Mouse (Mus musculus): ENCODE results near the gene Kiss1r. TPM values are rescaled to one million over a fixed set of nuclear protein-coding genes. Genes with fewer than 3 reads are reported as not detected.
"Not testable (repeated sequence)": the region's sequence is repeated elsewhere in the genome, so short reads cannot be mapped to it uniquely, and the experiment has no call there.

The Kiss1r gene
- polyA plus RNA-seq, 1 experiment, result 5.9 TPM

GRCm38 (mm10) chr10:79886054-79886453, 30.7 kb upstream of the Kiss1r start, which contains the start of gene Elane:
Gene Elane (plus strand): TSS chr10:79886247.
- H3K4me3 ChIP-seq (ENCODE audit: low read depth, low read length), result no peak within 1 kb of the TSS
- H3K36me3 ChIP-seq (ENCODE audit: control insufficient read depth, insufficient read depth, low read length), result no peaks in the 10 kb centered on the region
- TF ChIP-seq POLR2A (IDR thresholded peaks at IDR 0.05; ENCODE audit: low read depth, low read length), result no peak
- TF ChIP-seq CTCF (IDR thresholded peaks at IDR 0.05; ENCODE audit: extremely low read depth, insufficient read length, insufficient replicate concordance, low read depth, low read length), result no peak
- H3K27me3 ChIP-seq (ENCODE audit: control insufficient read depth, insufficient read depth, low read length), result 0 out of 2 replicates have a peak, but pooled peaks cover 3% of the 10 kb centered on the region
- H3K27ac ChIP-seq (ENCODE audit: insufficient read depth, low read depth, low read length), result no peak within 1 kb of the TSS
- 71% methylated on average over 6 of the region's 6 CpGs for WGBS
- H3K4me1 ChIP-seq (ENCODE audit: control insufficient read depth, insufficient read depth, insufficient read length, low read length), result peaks cover 8% of the 10 kb centered on the region

DNA sequence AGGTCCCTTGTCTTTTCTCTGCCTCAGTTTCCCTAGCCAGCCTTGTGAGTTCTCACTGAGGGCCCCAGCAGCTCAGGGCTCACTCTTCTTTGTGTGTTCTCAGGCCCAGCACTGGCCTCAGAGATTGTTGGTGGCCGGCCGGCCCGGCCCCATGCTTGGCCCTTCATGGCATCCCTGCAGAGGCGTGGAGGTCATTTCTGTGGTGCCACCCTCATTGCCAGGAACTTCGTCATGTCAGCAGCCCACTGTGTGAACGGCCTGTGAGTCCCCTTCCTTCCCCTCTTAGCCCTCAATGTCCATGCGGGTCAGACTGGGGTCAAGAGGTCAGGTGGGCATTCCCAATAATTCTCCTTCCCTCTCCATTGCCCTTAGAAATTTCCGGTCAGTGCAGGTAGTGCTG, 30.2 kb upstream of the Kiss1r start:
- 84% methylated on average over 8 of the region's 8 CpGs for WGBS
- TF ChIP-seq CTCF (IDR thresholded peaks at IDR 0.05; ENCODE audit: extremely low read depth, insufficient read length, insufficient replicate concordance, low read depth, low read length), result no peak
- no peak for TF ChIP-seq POLR2A (IDR thresholded peaks at IDR 0.05; ENCODE audit: low read depth, low read length)

GRCm38 (mm10) chr10:79889386-79889785, 27.4 kb upstream of the Kiss1r start:
- Histone ChIP-seq H3K4me1 (ENCODE audit: control insufficient read depth, insufficient read depth, insufficient read length, low read length) (no peaks in the 10 kb centered on the region), H3K27me3 (ENCODE audit: control insufficient read depth, insufficient read depth, low read length) (no peaks in the 10 kb centered on the region), H3K27ac (ENCODE audit: insufficient read depth, low read depth, low read length) (no peak overlapping the region), H3K36me3 (ENCODE audit: control insufficient read depth, insufficient read depth, low read length) (no peaks in the 10 kb centered on the region), H3K4me3 (ENCODE audit: low read depth, low read length) (no peak overlapping the region)
- WGBS, result 15% methylated on average over 2 of the region's 2 CpGs
- TF ChIP-seq POLR2A (IDR thresholded peaks at IDR 0.05; ENCODE audit: low read depth, low read length) (no peak), CTCF (IDR thresholded peaks at IDR 0.05; ENCODE audit: extremely low read depth, insufficient read length, insufficient replicate concordance, low read depth, low read length) (no peak)

More for the DNA sequence above, 30.2 kb upstream of the Kiss1r start:
- no peak overlapping the region for H3K4me3 ChIP-seq (ENCODE audit: low read depth, low read length)
- no peak overlapping the region for H3K27ac ChIP-seq (ENCODE audit: insufficient read depth, low read depth, low read length)
- H3K27me3 ChIP-seq (ENCODE audit: control insufficient read depth, insufficient read depth, low read length), result 0 out of 2 replicates have a peak, but pooled peaks cover 3% of the 10 kb centered on the region
- peaks cover 8% of the 10 kb centered on the region for H3K4me1 ChIP-seq (ENCODE audit: control insufficient read depth, insufficient read depth, insufficient read length, low read length)
- no peaks in the 10 kb centered on the region for H3K36me3 ChIP-seq (ENCODE audit: control insufficient read depth, insufficient read depth, low read length)

- TF ChIP-seq POLR2A (IDR thresholded peaks at IDR 0.05; ENCODE audit: low read depth, low read length) (no peak), CTCF (IDR thresholded peaks at IDR 0.05; ENCODE audit: extremely low read depth, insufficient read length, insufficient replicate concordance, low read depth, low read length) (no peak)
- Histone ChIP-seq H3K4me3 (ENCODE audit: low read depth, low read length) (no peak within 1 kb of the TSS), H3K27ac (ENCODE audit: insufficient read depth, low read depth, low read length) (no peak within 1 kb of the TSS), H3K4me1 (ENCODE audit: control insufficient read depth, insufficient read depth, insufficient read length, low read length) (no peaks in the 10 kb centered on the region), H3K36me3 (ENCODE audit: control insufficient read depth, insufficient read depth, low read length) (peaks cover 4% of the 10 kb centered on the region; the same call in 1 of the 2 replicates), H3K27me3 (ENCODE audit: control insufficient read depth, insufficient read depth, low read length) (no peaks in the 10 kb centered on the region)
- 48% methylated on average over 5 of the region's 5 CpGs for WGBS
These were observed 26.1 kb upstream of the Kiss1r start, which contains the start of gene Cfd for GRCm38 (mm10) chr10:79890670-79891069. Gene Cfd (plus strand): TSS chr10:79890853.

GRCm38 (mm10) chr10:79892451-79893118, 24.2 kb upstream of the Kiss1r start:
- peak; percentile 77 for TF ChIP-seq CTCF (IDR thresholded peaks at IDR 0.05; ENCODE audit: extremely low read depth, insufficient read length, insufficient replicate concordance, low read depth, low read length)
- peaks cover 11% of the 10 kb centered on the region; the same call in 1 of the 2 replicates for H3K36me3 ChIP-seq (ENCODE audit: control insufficient read depth, insufficient read depth, low read length)
- not testable (repeated sequence) for H3K27ac ChIP-seq (ENCODE audit: insufficient read depth, low read depth, low read length); H3K27me3 ChIP-seq (ENCODE audit: control insufficient read depth, insufficient read depth, low read length); H3K4me1 ChIP-seq (ENCODE audit: control insufficient read depth, insufficient read depth, insufficient read length, low read length); H3K4me3 ChIP-seq (ENCODE audit: low read depth, low read length)
- 38% methylated on average over 22 of the region's 22 CpGs for WGBS

DNA sequence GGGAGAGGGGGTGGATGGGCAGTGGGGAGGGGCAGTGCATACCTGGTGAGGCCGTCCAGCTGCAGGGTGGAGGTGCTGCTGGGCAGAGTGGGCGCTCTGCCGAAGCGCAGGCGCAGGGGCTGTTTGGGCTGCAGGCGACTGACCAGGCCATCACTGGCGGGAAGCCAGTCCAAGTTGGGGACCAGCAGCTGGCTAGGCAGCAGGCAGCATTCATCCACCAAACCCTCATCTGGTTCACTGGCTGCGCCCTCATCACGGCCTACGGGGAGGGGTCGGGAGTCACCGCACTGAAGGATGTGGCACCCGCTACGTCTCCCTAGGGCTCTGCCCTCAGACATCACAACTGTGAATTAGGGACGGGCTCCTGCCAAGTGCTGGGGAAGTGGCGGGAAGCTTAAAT, 20.5 kb upstream of the Kiss1r start:
- TF ChIP-seq POLR2A (IDR thresholded peaks at IDR 0.05; ENCODE audit: low read depth, low read length) (no peak), CTCF (IDR thresholded peaks at IDR 0.05; ENCODE audit: extremely low read depth, insufficient read length, insufficient replicate concordance, low read depth, low read length) (no peak)
- 89% methylated on average over 16 of the region's 16 CpGs for WGBS
- Histone ChIP-seq H3K27ac (ENCODE audit: insufficient read depth, low read depth, low read length) (no peak overlapping the region), H3K4me1 (ENCODE audit: control insufficient read depth, insufficient read depth, insufficient read length, low read length) (peaks cover 9% of the 10 kb centered on the region), H3K4me3 (ENCODE audit: low read depth, low read length) (no peak overlapping the region), H3K27me3 (ENCODE audit: control insufficient read depth, insufficient read depth, low read length) (no peaks in the 10 kb centered on the region), H3K36me3 (ENCODE audit: control insufficient read depth, insufficient read depth, low read length) (peaks cover 12% of the 10 kb centered on the region; the same call in 1 of the 2 replicates)

GRCm38 (mm10) chr10:79896814-79897213, 20.0 kb upstream of the Kiss1r start:
- no peak overlapping the region for H3K27ac ChIP-seq (ENCODE audit: insufficient read depth, low read depth, low read length)
- TF ChIP-seq CTCF (IDR thresholded peaks at IDR 0.05; ENCODE audit: extremely low read depth, insufficient read length, insufficient replicate concordance, low read depth, low read length) (no peak), POLR2A (IDR thresholded peaks at IDR 0.05; ENCODE audit: low read depth, low read length) (no peak)
- whole genome bisulfite sequencing, result 83% methylated on average over 13 of the region's 13 CpGs

More at GRCm38 (mm10) chr10:79896814-79897213, 20.0 kb upstream of the Kiss1r start:
- Histone ChIP-seq H3K4me1 (ENCODE audit: control insufficient read depth, insufficient read depth, insufficient read length, low read length) (peaks cover 9% of the 10 kb centered on the region), H3K27me3 (ENCODE audit: control insufficient read depth, insufficient read depth, low read length) (no peaks in the 10 kb centered on the region), H3K4me3 (ENCODE audit: low read depth, low read length) (no peak overlapping the region), H3K36me3 (ENCODE audit: control insufficient read depth, insufficient read depth, low read length) (peaks cover 12% of the 10 kb centered on the region; the same call in 1 of the 2 replicates)
